Mouse (Mus musculus): ENCODE measurements at regions not wholly inside any gene's neighbourhood (a gene's known extent, or its start where the extent isn't known, plus 50 kb on each side); places are given as distances from the start of the nearest gene placed in this dataset. TPM values are rescaled to one million over a fixed set of nuclear protein-coding genes. Genes with fewer than 3 reads are reported as not detected.

DNA sequence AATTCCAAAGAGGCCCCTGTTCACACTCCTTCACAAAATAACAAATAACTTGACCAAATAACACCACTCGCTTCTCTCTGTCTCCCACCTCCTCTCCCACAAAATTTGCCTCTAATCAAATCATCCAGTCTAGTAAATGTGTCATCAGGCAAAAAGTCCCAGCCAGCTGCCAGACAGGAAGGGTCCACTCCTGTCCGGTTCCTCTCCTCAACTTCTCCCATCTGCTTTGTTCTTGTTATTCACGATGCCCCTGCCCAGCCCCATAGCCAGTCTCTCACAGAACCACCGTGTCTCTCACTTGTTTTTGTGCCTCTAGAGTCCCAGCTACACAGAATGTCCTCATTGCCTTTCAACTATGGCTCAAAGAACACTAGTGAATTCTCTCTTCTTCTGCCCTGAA lies 53.8 kb downstream of the Ch25h start:
- Histone ChIP-seq H3K4me2 (ENCODE audit: low read depth, low read length) (no peak overlapping the region), H3K36me3 (ENCODE audit: control insufficient read depth, insufficient read depth) (no peaks in the 10 kb centered on the region), H3K27ac (ENCODE audit: low read length) (no peak overlapping the region), H3K27me3 (ENCODE audit: control insufficient read depth, insufficient read depth, low read length) (no peaks in the 10 kb centered on the region), H3K4me3 (ENCODE audit: low read length) (no peak overlapping the region), H3K9ac (ENCODE audit: low read length) (no peak overlapping the region), H3K4me1 (ENCODE audit: control insufficient read depth, insufficient read depth, low read length) (no peaks in the 10 kb centered on the region), H3K9me3 (replicated peaks; ENCODE audit: control insufficient read depth, low read length) (no peaks in the 10 kb centered on the region)
- ATAC-seq (replicated peaks; ENCODE audit: extremely low read depth, insufficient read depth, low FRiP score), result no peak
- 64% methylated on average over 4 of the region's 4 CpGs for WGBS

- no peaks in the 10 kb centered on the region for H3K27me3 ChIP-seq (ENCODE audit: control insufficient read depth, insufficient read depth, low read length)
- ATAC-seq (replicated peaks; ENCODE audit: extremely low read depth, insufficient read depth, low FRiP score), result 0 out of 2 replicates have a peak, but pooled peaks have one; percentile 10
- no peaks in the 10 kb centered on the region for H3K36me3 ChIP-seq (ENCODE audit: control insufficient read depth, insufficient read depth)
- H3K27ac ChIP-seq (ENCODE audit: low read length), result peak overlapping the region; percentile 29; the same call in 1 of the 2 replicates
- no peak overlapping the region for H3K4me3 ChIP-seq (ENCODE audit: low read length)
- H3K4me2 ChIP-seq (ENCODE audit: low read depth, low read length), result no peak overlapping the region
- H3K4me1 ChIP-seq (ENCODE audit: control insufficient read depth, insufficient read depth, low read length), result no peaks in the 10 kb centered on the region
- no peaks in the 10 kb centered on the region for H3K9me3 ChIP-seq (replicated peaks; ENCODE audit: control insufficient read depth, low read length)
- 43% methylated on average over 8 of the region's 8 CpGs for WGBS
- no peak overlapping the region for H3K9ac ChIP-seq (ENCODE audit: low read length)
Observed at GRCm38 (mm10) chr19:34420293-34420792, 54.6 kb downstream of the Ch25h start.

- H3K4me3 ChIP-seq (ENCODE audit: low read length), result no peak overlapping the region
- 74% methylated on average over 1 of the region's 1 CpGs for WGBS
- H3K9me3 ChIP-seq (replicated peaks; ENCODE audit: control insufficient read depth, low read length), result no peaks in the 10 kb centered on the region
- H3K4me2 ChIP-seq (ENCODE audit: low read depth, low read length), result no peak overlapping the region
- no peak overlapping the region for H3K27ac ChIP-seq (ENCODE audit: low read length)
- no peaks in the 10 kb centered on the region for H3K36me3 ChIP-seq (ENCODE audit: control insufficient read depth, insufficient read depth)
- no peaks in the 10 kb centered on the region for H3K4me1 ChIP-seq (ENCODE audit: control insufficient read depth, insufficient read depth, low read length)
- ATAC-seq (replicated peaks; ENCODE audit: extremely low read depth, insufficient read depth, low FRiP score), result no peak
- no peaks in the 10 kb centered on the region for H3K27me3 ChIP-seq (ENCODE audit: control insufficient read depth, insufficient read depth, low read length)
- no peak overlapping the region for H3K9ac ChIP-seq (ENCODE audit: low read length)
Observed at GRCm38 (mm10) chr19:34407176-34407575, 67.8 kb downstream of the Ch25h start.

DNA sequence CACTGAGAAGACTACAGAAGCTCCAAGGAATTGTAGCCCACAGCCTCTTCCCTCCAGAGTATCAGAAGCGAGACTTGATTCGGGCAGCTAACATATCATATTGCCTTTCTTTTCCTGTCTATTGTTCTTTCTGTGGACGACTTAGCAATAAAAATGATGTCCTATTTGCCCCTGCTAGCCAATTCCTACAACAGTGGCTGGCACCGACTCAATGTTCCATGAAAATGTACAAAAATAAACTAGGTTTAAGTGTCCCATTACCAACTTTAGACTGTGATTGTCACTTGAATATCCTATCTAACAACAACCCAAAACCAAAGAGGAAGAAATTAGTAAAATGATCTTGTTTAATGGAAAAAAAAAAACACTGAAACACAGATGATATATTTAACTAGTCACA lies 68.3 kb downstream of the Ch25h start:
- H3K9ac ChIP-seq (ENCODE audit: low read length), result no peak overlapping the region
- H3K4me2 ChIP-seq (ENCODE audit: low read depth, low read length), result no peak overlapping the region
- no peaks in the 10 kb centered on the region for H3K9me3 ChIP-seq (replicated peaks; ENCODE audit: control insufficient read depth, low read length)
- WGBS, result 58% methylated on average over 4 of the region's 4 CpGs
- H3K27ac ChIP-seq (ENCODE audit: low read length), result no peak overlapping the region
- no peaks in the 10 kb centered on the region for H3K4me1 ChIP-seq (ENCODE audit: control insufficient read depth, insufficient read depth, low read length)
- H3K27me3 ChIP-seq (ENCODE audit: control insufficient read depth, insufficient read depth, low read length), result no peaks in the 10 kb centered on the region
- no peak for ATAC-seq (replicated peaks; ENCODE audit: extremely low read depth, insufficient read depth, low FRiP score)
- H3K4me3 ChIP-seq (ENCODE audit: low read length), result no peak overlapping the region
- no peaks in the 10 kb centered on the region for H3K36me3 ChIP-seq (ENCODE audit: control insufficient read depth, insufficient read depth)

DNA sequence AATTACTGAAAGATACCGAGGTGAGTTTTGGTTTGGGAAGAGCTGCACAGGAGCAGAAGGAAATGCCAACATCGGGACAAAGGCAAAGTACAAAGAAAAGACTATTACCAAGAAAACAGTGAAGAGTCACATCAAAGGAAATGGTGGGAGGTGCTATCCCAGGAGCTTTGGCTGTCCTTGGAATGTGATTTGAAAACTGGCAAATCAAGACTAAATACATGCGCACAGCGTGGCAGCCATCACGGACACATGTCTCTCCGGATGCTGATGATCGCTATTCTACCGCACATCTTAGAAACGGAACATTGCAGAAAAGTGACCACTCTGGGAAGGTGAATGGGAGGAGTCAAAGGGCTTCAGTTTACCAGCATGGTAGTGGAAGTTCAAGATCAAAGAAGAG lies 78.7 kb downstream of the Ch25h start:
- Histone ChIP-seq H3K9me3 (replicated peaks; ENCODE audit: control insufficient read depth, low read length) (no peaks in the 10 kb centered on the region; the same call in 1 of the 2 replicates), H3K9ac (ENCODE audit: low read length) (no peak overlapping the region), H3K4me1 (ENCODE audit: control insufficient read depth, insufficient read depth, low read length) (no peaks in the 10 kb centered on the region), H3K27me3 (ENCODE audit: control insufficient read depth, insufficient read depth, low read length) (no peaks in the 10 kb centered on the region), H3K27ac (ENCODE audit: low read length) (no peak overlapping the region), H3K36me3 (ENCODE audit: control insufficient read depth, insufficient read depth) (no peaks in the 10 kb centered on the region), H3K4me2 (ENCODE audit: low read depth, low read length) (no peak overlapping the region), H3K4me3 (ENCODE audit: low read length) (no peak overlapping the region)
- ATAC-seq (replicated peaks; ENCODE audit: extremely low read depth, insufficient read depth, low FRiP score), result no peak
- 75% methylated on average over 9 of the region's 9 CpGs for WGBS

GRCm38 (mm10) chr19:34389940-34390339 lies 85.0 kb downstream of the Ch25h start:
- H3K27ac ChIP-seq (ENCODE audit: low read length), result no peak overlapping the region
- H3K9ac ChIP-seq (ENCODE audit: low read length), result no peak overlapping the region
- no peak overlapping the region for H3K4me2 ChIP-seq (ENCODE audit: low read depth, low read length)
- WGBS, result 74% methylated on average over 2 of the region's 2 CpGs
- H3K36me3 ChIP-seq (ENCODE audit: control insufficient read depth, insufficient read depth), result no peaks in the 10 kb centered on the region
- no peak for ATAC-seq (replicated peaks; ENCODE audit: extremely low read depth, insufficient read depth, low FRiP score)
- H3K4me1 ChIP-seq (ENCODE audit: control insufficient read depth, insufficient read depth, low read length), result no peaks in the 10 kb centered on the region
- H3K27me3 ChIP-seq (ENCODE audit: control insufficient read depth, insufficient read depth, low read length), result no peaks in the 10 kb centered on the region
- H3K4me3 ChIP-seq (ENCODE audit: low read length), result no peak overlapping the region
- no peaks in the 10 kb centered on the region; the same call in 1 of the 2 replicates for H3K9me3 ChIP-seq (replicated peaks; ENCODE audit: control insufficient read depth, low read length)

DNA sequence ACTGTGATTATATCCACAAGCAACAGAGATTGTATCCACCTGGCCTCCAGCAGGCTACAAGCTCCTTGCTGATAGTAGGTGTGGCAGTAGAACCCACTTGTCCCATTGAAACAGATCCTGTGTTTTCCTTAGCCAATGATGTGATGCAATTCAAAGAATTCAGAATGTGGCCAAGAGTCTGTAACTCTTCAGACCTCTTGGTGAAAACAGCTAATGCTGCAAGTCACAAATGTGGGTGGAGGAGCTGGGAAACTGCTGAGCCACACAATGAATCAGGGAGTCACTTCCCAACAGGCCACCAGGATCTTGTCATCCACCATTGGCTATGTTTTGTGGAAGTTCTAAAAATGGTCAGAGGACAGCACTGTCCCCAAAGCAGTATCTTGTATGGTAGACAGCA lies 92.1 kb downstream of the Fas start:
- Histone ChIP-seq H3K27me3 (ENCODE audit: control insufficient read depth, insufficient read depth, low read length) (no peaks in the 10 kb centered on the region), H3K4me3 (ENCODE audit: low read length) (no peak overlapping the region), H3K27ac (ENCODE audit: low read length) (no peak overlapping the region), H3K36me3 (ENCODE audit: control insufficient read depth, insufficient read depth) (no peaks in the 10 kb centered on the region), H3K9me3 (replicated peaks; ENCODE audit: control insufficient read depth, low read length) (no peaks in the 10 kb centered on the region), H3K4me1 (ENCODE audit: control insufficient read depth, insufficient read depth, low read length) (0 out of 2 replicates have a peak, but pooled peaks cover 2% of the 10 kb centered on the region), H3K4me2 (ENCODE audit: low read depth, low read length) (no peak overlapping the region), H3K9ac (ENCODE audit: low read length) (no peak overlapping the region)
- ATAC-seq (replicated peaks; ENCODE audit: extremely low read depth, insufficient read depth, low FRiP score), result no peak

Small RNA genes in the stretch of these regions (microRNA-seq; reads per million reads assigned to microRNA genes)
- gene Gm23060, result not detected
